12 mouse cellular contexts compared by ENCODE assay signal in genomic region chr10:13713711-13714110, GRCm38 (mm10).
DNase-seq lines count a peak whose midpoint lies in the region; ATAC-seq lines count a peak whose summit lies in the region.
"Had no signal": no experiment of that assay in that cellular context is flagged by ENCODE, and none has a peak within 500 bp of the region (broad histone marks: within the 10 kb centered on the region; RNA-seq: fewer than 3 reads in every experiment).

No protein-coding gene starts in this region.

- H3K36me3 ChIP-seq in hindbrain, embryonic 11.5 days (ENCODE audit: control insufficient read depth, insufficient read depth, low read length): no peaks in the 10 kb centered on the region
- H3K36me3 ChIP-seq in hindbrain, embryonic 10.5 days: no peaks in the 10 kb centered on the region
- H3K36me3 ChIP-seq in embryonic facial prominence, embryonic 14.5 days (ENCODE audit: control insufficient read depth, insufficient read depth, low read length): no peaks in the 10 kb centered on the region
- H3K36me3 ChIP-seq in forebrain, embryonic 15.5 days: no peaks in the 10 kb centered on the region
- no peaks in the 10 kb centered on the region for H3K36me3 ChIP-seq in neural tube, embryonic 14.5 days (ENCODE audit: control insufficient read depth, insufficient read depth, low read length)
- H3K36me3 ChIP-seq: heart, embryonic 15.5 days; liver, embryonic 12.5 days had no signal

- H3K9ac ChIP-seq in hindbrain, embryonic 11.5 days (ENCODE audit: low read depth, low read length): no peak overlapping the region
- H3K9ac ChIP-seq in embryonic facial prominence, embryonic 14.5 days (ENCODE audit: low read depth, low read length): no peak overlapping the region
- H3K9ac ChIP-seq in forebrain, embryonic 15.5 days (replicated peaks): no peak overlapping the region
- no peak overlapping the region for H3K9ac ChIP-seq in neural tube, embryonic 14.5 days (replicated peaks; ENCODE audit: low read depth, low read length)
- H3K9ac ChIP-seq: heart, embryonic 15.5 days; liver, embryonic 12.5 days had no signal

- no peak overlapping the region for H3K4me3 ChIP-seq in hindbrain, embryonic 11.5 days (ENCODE audit: low read depth, low read length)
- no peak overlapping the region for H3K4me3 ChIP-seq in hindbrain, embryonic 10.5 days
- H3K4me3 ChIP-seq in embryonic facial prominence, embryonic 14.5 days (ENCODE audit: low read depth, low read length): no peak overlapping the region
- no peak overlapping the region for H3K4me3 ChIP-seq in forebrain, embryonic 15.5 days
- H3K4me3 ChIP-seq in neural tube, embryonic 14.5 days (ENCODE audit: low read depth, low read length): no peak overlapping the region
- H3K4me3 ChIP-seq: heart, embryonic 15.5 days; liver, embryonic 12.5 days had no signal

- no peaks in the 10 kb centered on the region for H3K9me3 ChIP-seq in hindbrain, embryonic 11.5 days (ENCODE audit: control insufficient read depth, low read length)
- no peaks in the 10 kb centered on the region for H3K9me3 ChIP-seq in hindbrain, embryonic 10.5 days
- H3K9me3 ChIP-seq in embryonic facial prominence, embryonic 14.5 days (ENCODE audit: control insufficient read depth, low read length): no peaks in the 10 kb centered on the region
- H3K9me3 ChIP-seq in forebrain, embryonic 15.5 days: no peaks in the 10 kb centered on the region
- H3K9me3 ChIP-seq in neural tube, embryonic 14.5 days (ENCODE audit: control insufficient read depth, low read length): no peaks in the 10 kb centered on the region
- H3K9me3 ChIP-seq: heart, embryonic 15.5 days; liver, embryonic 12.5 days had no signal

- H3K27ac ChIP-seq in hindbrain, embryonic 11.5 days (ENCODE audit: low read depth, low read length): no peak overlapping the region
- H3K27ac ChIP-seq in hindbrain, embryonic 10.5 days: no peak overlapping the region; the same call in 1 of the 2 replicates
- peak overlapping the region; percentile 65 for H3K27ac ChIP-seq in embryonic facial prominence, embryonic 14.5 days (replicated peaks; ENCODE audit: low read depth, low read length)
- H3K27ac ChIP-seq in forebrain, embryonic 15.5 days (replicated peaks): peak overlapping the region; percentile 64
- H3K27ac ChIP-seq in neural tube, embryonic 14.5 days (ENCODE audit: low read depth, low read length): peak overlapping the region; percentile 30; the same call in 1 of the 2 replicates
- H3K27ac ChIP-seq: heart, embryonic 15.5 days; liver, embryonic 12.5 days had no signal

- no peak for ATAC-seq in hindbrain, embryonic 11.5 days (ENCODE audit: low FRiP score)
- ATAC-seq in embryonic facial prominence, embryonic 14.5 days (ENCODE audit: low read depth): no peak
- ATAC-seq in forebrain, embryonic 15.5 days (replicated peaks): peak; percentile 27
- ATAC-seq in neural tube, embryonic 14.5 days (ENCODE audit: low read depth): no peak
- ATAC-seq: liver, embryonic 12.5 days had no signal

- H3K4me1 ChIP-seq in hindbrain, embryonic 11.5 days (replicated peaks; ENCODE audit: control insufficient read depth, insufficient read depth, low read length): no peaks in the 10 kb centered on the region; the same call in 1 of the 2 replicates
- peaks cover 13% of the 10 kb centered on the region for H3K4me1 ChIP-seq in hindbrain, embryonic 10.5 days (replicated peaks)
- H3K4me1 ChIP-seq in embryonic facial prominence, embryonic 14.5 days (ENCODE audit: control insufficient read depth, insufficient read depth, low read length): peaks cover 41% of the 10 kb centered on the region
- H3K4me1 ChIP-seq in forebrain, embryonic 15.5 days: peaks cover 16% of the 10 kb centered on the region
- peaks cover 7% of the 10 kb centered on the region; the same call in 1 of the 2 replicates for H3K4me1 ChIP-seq in neural tube, embryonic 14.5 days (ENCODE audit: control insufficient read depth, insufficient read depth, low read length)
- H3K4me1 ChIP-seq: liver, embryonic 12.5 days had no signal

- DNase-seq in hindbrain, embryonic 11.5 days (ENCODE audit: low spot score): peak; percentile 4
- DNase-seq in hindbrain, embryonic 10.5 days (ENCODE audit: low spot score): no peak
- no peak for DNase-seq in embryonic facial prominence, embryonic 14.5 days (ENCODE audit: low spot score)
- no peak for DNase-seq in layer of hippocampus, adult 18-20 months (ENCODE audit: low spot score in 2 of 2)
- DNase-seq in adrenal gland, adult 2 months: no peak
- DNase-seq: left cerebral cortex, postnatal 4 days; right cerebral cortex, postnatal 14 days; thymus, adult 2 months had no signal

- WGBS in hindbrain, embryonic 11.5 days: 87% methylated on average over 5 of the region's 5 CpGs
- 90% methylated on average over 5 of the region's 5 CpGs for WGBS in hindbrain, embryonic 10.5 days
- WGBS in embryonic facial prominence, embryonic 14.5 days: 88% methylated on average over 5 of the region's 5 CpGs
- WGBS in forebrain, embryonic 15.5 days: 45% methylated on average over 5 of the region's 5 CpGs
- WGBS in neural tube, embryonic 14.5 days: 64% methylated on average over 5 of the region's 5 CpGs

- no peaks in the 10 kb centered on the region for H3K27me3 ChIP-seq in hindbrain, embryonic 11.5 days (ENCODE audit: control insufficient read depth, insufficient read depth, low read length)
- H3K27me3 ChIP-seq in hindbrain, embryonic 10.5 days (ENCODE audit: insufficient read depth, poor library complexity, severe bottlenecking): no peaks in the 10 kb centered on the region
- H3K27me3 ChIP-seq in embryonic facial prominence, embryonic 14.5 days (replicated peaks; ENCODE audit: control insufficient read depth, insufficient read depth, low read length): no peaks in the 10 kb centered on the region
- H3K27me3 ChIP-seq in forebrain, embryonic 15.5 days: no peaks in the 10 kb centered on the region
- no peaks in the 10 kb centered on the region for H3K27me3 ChIP-seq in neural tube, embryonic 14.5 days (ENCODE audit: control insufficient read depth, insufficient read depth, low read length)
- H3K27me3 ChIP-seq: heart, embryonic 15.5 days; liver, embryonic 12.5 days had no signal

- no peak overlapping the region for H3K4me2 ChIP-seq in hindbrain, embryonic 11.5 days (replicated peaks; ENCODE audit: low read depth, low read length)
- no peak overlapping the region for H3K4me2 ChIP-seq in embryonic facial prominence, embryonic 14.5 days (ENCODE audit: low read depth, low read length)
- H3K4me2 ChIP-seq in forebrain, embryonic 15.5 days (replicated peaks): no peak overlapping the region
- H3K4me2 ChIP-seq in neural tube, embryonic 14.5 days (ENCODE audit: low read depth, low read length): no peak overlapping the region
- H3K4me2 ChIP-seq: heart, embryonic 15.5 days; liver, embryonic 12.5 days had no signal

Comparison
In these comparisons a context has a peak if more than half of its experiments do, and no peak if none do; other contexts are left out.
1. H3K27ac ChIP-seq: peak in embryonic facial prominence, embryonic 14.5 days (single experiment), forebrain, embryonic 15.5 days (single experiment) and neural tube, embryonic 14.5 days (single experiment); none in hindbrain, embryonic 11.5 days (single experiment) and hindbrain, embryonic 10.5 days (single experiment).